Mouse (Mus musculus) G1E (cell line): Measurements from ENCODE around the gene B3gnt2. TPM values are rescaled to one million over a fixed set of nuclear protein-coding genes. Genes with fewer than 3 reads are reported as not detected.

Source experiments
- ATAC-seq: 2 replicates; pipeline ENCODE4 v1.8.0; 2016; ENCODE audit warnings: mild to moderate bottlenecking; ENCODE audit not compliant: insufficient number of reproducible peaks, poor library complexity, low FRiP score, severe bottlenecking; ENCODE audit errors: extremely low read depth
- DNase-seq: peaks from one replicate; pipeline ENCODE4 v3.0.0; 2012; ENCODE audit warnings: low spot score
- H3K27me3 ChIP-seq: 2 replicates; pipeline ENCODE4 v1.6.1; 2012; ENCODE audit warnings: mild to moderate bottlenecking, low read length, inconsistent platforms; ENCODE audit not compliant: insufficient read depth
- H3K36me3 ChIP-seq: replicated peaks from 2 replicates; pipeline ENCODE3; 2012; ENCODE audit warnings: mild to moderate bottlenecking, inconsistent platforms
- H3K4me1 ChIP-seq: 2 replicates; pipeline ENCODE4 v1.6.1; 2012; ENCODE audit warnings: low read depth, low read length, inconsistent platforms, mixed read lengths; ENCODE audit not compliant: insufficient read depth
- H3K4me3 ChIP-seq: 2 replicates; pipeline ENCODE4 v1.5.1; 2012; ENCODE audit warnings: low read depth, mild to moderate bottlenecking, inconsistent platforms, low read length, moderate library complexity, mixed read lengths
- H3K9me3 ChIP-seq: replicated peaks from 2 replicates; pipeline ENCODE4 v1.6.1; 2012; ENCODE audit warnings: inconsistent platforms
- CTCF ChIP-seq: IDR thresholded peaks from 2 replicates; pipeline ENCODE4 v1.5.1; 2012; ENCODE audit warnings: low read depth, low read length, inconsistent platforms, mixed read lengths
- GATA1 ChIP-seq: IDR thresholded peaks from 2 replicates; pipeline ENCODE4 v1.6.1; 2012; ENCODE audit warnings: borderline replicate concordance, low read length, inconsistent platforms, mixed read lengths
- GATA2 ChIP-seq: IDR thresholded peaks from 2 replicates; pipeline ENCODE4 v1.6.1; 2012; ENCODE audit warnings: low read depth, low read length, inconsistent platforms, borderline replicate concordance
- POLR2AphosphoS5 ChIP-seq: IDR thresholded peaks from 2 replicates; pipeline ENCODE4 v1.6.1; 2012; ENCODE audit warnings: low read depth, low read length, inconsistent platforms; ENCODE audit not compliant: insufficient replicate concordance
- TAL1 ChIP-seq: conservative IDR thresholded peaks from 2 replicates; pipeline ENCODE4 v1.6.1; 2012; ENCODE audit warnings: low read depth, low read length, inconsistent platforms, mixed read lengths
- polyA plus RNA-seq: library from polyadenylated mRNA; stranded (reverse); fragments of >175 nt; gene quantifications from 2 replicates; pipeline ENCODE4 v1.2.3, GENCODE M21; 2012
- total RNA-seq, 2 experiments: library from RNA; stranded (forward) in 1 of 2; stranded (reverse) in 1 of 2; fragments of 200-1000 nt in 1 of 2; fragments of >200 nt in 1 of 2; fragmentation: Nextera tagmentation in 1 of 2; gene quantifications; 2 replicates each; pipeline ENCODE4 v1.2.3; 2014 to 2017

The B3gnt2 gene
- total and polyA plus RNA-seq, 3 experiments, result 11.5 to 65.7 (median 26.3) TPM

GRCm38 (mm10) chr11:22763556-22764295 is 97.0 kb downstream of the B3gnt2 start:
- Histone ChIP-seq H3K9me3 (no peaks in the 10 kb centered on the region), H3K4me3 (no peak overlapping the region), H3K27me3 (peaks cover 5% of the 10 kb centered on the region), H3K36me3 (no peaks in the 10 kb centered on the region), H3K4me1 (no peaks in the 10 kb centered on the region)
- ATAC-seq (no peak), DNase-seq (no peak)
- no peak for TF ChIP-seq GATA1
- TF ChIP-seq GATA2, result no peak
- TF ChIP-seq POLR2AphosphoS5, result no peak
- TF ChIP-seq CTCF, result no peak
- no peak for TF ChIP-seq TAL1

- Histone ChIP-seq H3K4me1 (no peaks in the 10 kb centered on the region), H3K4me3 (no peak overlapping the region), H3K36me3 (no peaks in the 10 kb centered on the region), H3K9me3 (no peaks in the 10 kb centered on the region), H3K27me3 (peaks cover 5% of the 10 kb centered on the region)
- DNase-seq (no peak), ATAC-seq (no peak)
- TF ChIP-seq GATA2 (no peak), GATA1 (no peak)
Observed at GRCm38 (mm10) chr11:22763055-22763454, 97.7 kb downstream of the B3gnt2 start.

GRCm38 (mm10) chr11:22762236-22762927 is 98.4 kb downstream of the B3gnt2 start:
- Histone ChIP-seq H3K36me3 (no peaks in the 10 kb centered on the region), H3K4me3 (no peak overlapping the region), H3K4me1 (no peaks in the 10 kb centered on the region), H3K9me3 (no peaks in the 10 kb centered on the region), H3K27me3 (peaks cover 5% of the 10 kb centered on the region)
- TF ChIP-seq CTCF, result no peak
- TF ChIP-seq TAL1, result no peak
- TF ChIP-seq POLR2AphosphoS5, result no peak
- no peak for TF ChIP-seq GATA2
- TF ChIP-seq GATA1, result no peak
- no peak for DNase-seq
- ATAC-seq, result no peak

DNA sequence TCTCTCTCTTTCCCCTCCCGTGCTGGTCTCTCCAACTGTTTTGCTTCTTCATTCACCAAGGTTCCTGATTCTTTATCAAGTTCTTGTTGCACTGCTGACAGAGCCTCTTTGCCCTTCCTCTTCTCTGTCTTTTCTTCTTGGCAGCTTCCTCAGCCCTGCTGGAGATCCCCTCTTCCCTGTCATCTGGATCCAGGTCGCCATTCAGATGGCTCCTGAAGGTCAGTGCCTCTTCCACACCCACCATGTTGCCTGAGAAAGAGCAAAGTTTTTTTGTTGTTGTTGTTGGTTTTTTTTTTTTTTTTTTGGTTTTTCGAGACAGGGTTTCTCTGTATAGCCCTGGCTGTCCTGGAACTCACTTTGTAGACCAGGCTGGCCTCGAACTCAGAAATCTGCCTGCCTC is 101.0 kb downstream of the B3gnt2 start:
- Histone ChIP-seq H3K36me3 (no peaks in the 10 kb centered on the region), H3K4me1 (peaks cover 3% of the 10 kb centered on the region; the same call in 1 of the 2 replicates), H3K9me3 (no peaks in the 10 kb centered on the region), H3K27me3 (peaks cover 16% of the 10 kb centered on the region), H3K4me3 (no peak overlapping the region)
- DNase-seq (no peak), ATAC-seq (no peak)
- TF ChIP-seq GATA1 (no peak), GATA2 (no peak)

- ATAC-seq, result no peak
- Histone ChIP-seq H3K4me1 (peaks cover 3% of the 10 kb centered on the region; the same call in 1 of the 2 replicates), H3K36me3 (no peaks in the 10 kb centered on the region), H3K4me3 (no peak overlapping the region), H3K27me3 (peaks cover 18% of the 10 kb centered on the region), H3K9me3 (no peaks in the 10 kb centered on the region)
- DNase-seq, result no peak
- TF ChIP-seq CTCF (no peak), GATA2 (no peak), TAL1 (no peak), POLR2AphosphoS5 (no peak), GATA1 (no peak)
Observed at GRCm38 (mm10) chr11:22756168-22756980, 104.4 kb downstream of the B3gnt2 start.

GRCm38 (mm10) chr11:22755180-22755579 is 105.6 kb downstream of the B3gnt2 start:
- TF ChIP-seq POLR2AphosphoS5, result no peak
- TF ChIP-seq TAL1, result no peak
- no peak for TF ChIP-seq GATA2
- no peak for TF ChIP-seq CTCF
- Histone ChIP-seq H3K4me3 (no peak overlapping the region), H3K36me3 (no peaks in the 10 kb centered on the region), H3K4me1 (peaks cover 3% of the 10 kb centered on the region; the same call in 1 of the 2 replicates), H3K9me3 (no peaks in the 10 kb centered on the region), H3K27me3 (peaks cover 18% of the 10 kb centered on the region)
- ATAC-seq (no peak), DNase-seq (no peak)
